Mouse (Mus musculus) heart, postnatal 36 days (tissue): ENCODE results near the gene Atp6v0a2. TPM values are rescaled to one million over a fixed set of nuclear protein-coding genes. Genes with fewer than 3 reads are reported as not detected.
"Not testable (repeated sequence)": the region's sequence is repeated elsewhere in the genome, so short reads cannot be mapped to it uniquely, and the experiment has no call there.

Experiments
- DNase-seq, 2 experiments: peaks; one replicate each; pipeline ENCODE4 v3.0.0; 2021 to 2022
- intact Hi-C: fragments of 180-260 bp; cut with DNase I; formaldehyde crosslinking; loops from one replicate; pipeline ENCODE4 v1.15.1; 2025
- total RNA-seq, 2 experiments: library from RNA; stranded (reverse); gene quantifications; 2 replicates each; pipeline ENCODE4 v1.2.3; 2021

The Atp6v0a2 gene
- total RNA-seq, 2 experiments from 2014 or later: 42.1 to 58.2 TPM

DNA sequence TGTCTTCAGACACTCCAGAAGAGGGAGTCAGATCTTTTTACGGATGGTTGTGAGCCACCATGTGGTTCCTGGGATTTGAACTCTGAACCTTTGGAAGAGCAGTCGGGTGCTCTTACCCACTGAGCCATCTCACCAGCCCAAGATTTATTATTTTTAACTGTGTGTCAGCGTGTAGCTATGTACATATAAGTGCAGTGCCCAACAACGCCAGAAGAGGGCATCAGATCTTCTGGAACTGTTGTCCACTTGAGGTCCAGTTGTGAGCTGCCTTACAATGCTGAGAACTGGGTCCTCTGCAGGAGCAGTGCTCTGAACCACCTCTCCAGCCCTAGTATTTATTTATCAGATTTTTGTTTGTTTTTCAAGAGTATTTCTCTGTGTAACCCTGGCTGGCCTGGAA, 6.7 kb downstream of the Atp6v0a2 start:
- intact Hi-C loops, DNase-seq: not testable (repeated sequence)

DNA sequence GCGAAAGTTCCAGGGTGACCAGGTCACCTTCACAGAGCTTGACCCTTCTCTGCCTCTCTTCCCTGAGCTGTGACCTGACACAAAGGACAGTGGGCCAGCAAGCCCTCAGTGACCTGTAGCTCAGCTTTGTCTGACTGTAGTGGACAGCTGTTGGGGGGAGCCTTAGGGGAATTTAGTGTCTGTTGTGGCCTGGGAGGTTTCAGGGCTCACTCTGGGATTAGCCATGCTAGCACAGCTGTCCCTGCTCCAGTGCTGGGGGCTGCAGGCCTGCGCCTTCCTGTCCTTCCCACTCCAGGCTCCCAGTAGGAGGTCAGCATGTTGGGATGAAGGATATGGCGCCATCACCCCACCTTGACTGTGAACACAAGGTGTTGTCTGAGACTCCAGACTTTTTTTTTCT, 7.8 kb downstream of the Atp6v0a2 start:
- no peak for DNase-seq
- intact Hi-C loops: no loop called here

DNA sequence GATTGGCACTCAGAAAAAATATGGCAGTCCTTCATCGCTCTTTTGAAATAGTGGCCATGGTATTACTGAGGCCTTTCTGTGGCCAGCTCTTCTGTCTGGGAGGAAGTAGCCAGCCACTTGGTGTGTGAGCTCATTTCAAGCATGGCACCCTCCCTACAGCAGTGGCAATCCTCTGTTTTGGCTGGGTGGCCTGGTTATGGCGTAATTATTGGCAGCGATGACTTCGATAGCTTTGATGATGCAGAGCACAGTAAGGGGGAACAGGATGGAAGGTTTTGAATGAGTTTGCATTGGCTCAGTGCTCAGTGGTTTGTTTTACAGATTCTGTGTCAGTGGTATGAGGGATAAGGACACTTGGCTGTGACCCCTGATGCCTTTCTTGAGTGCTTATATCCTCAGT, 8.3 kb downstream of the Atp6v0a2 start:
- intact Hi-C loops: no loop called here
- no peak for DNase-seq

DNA sequence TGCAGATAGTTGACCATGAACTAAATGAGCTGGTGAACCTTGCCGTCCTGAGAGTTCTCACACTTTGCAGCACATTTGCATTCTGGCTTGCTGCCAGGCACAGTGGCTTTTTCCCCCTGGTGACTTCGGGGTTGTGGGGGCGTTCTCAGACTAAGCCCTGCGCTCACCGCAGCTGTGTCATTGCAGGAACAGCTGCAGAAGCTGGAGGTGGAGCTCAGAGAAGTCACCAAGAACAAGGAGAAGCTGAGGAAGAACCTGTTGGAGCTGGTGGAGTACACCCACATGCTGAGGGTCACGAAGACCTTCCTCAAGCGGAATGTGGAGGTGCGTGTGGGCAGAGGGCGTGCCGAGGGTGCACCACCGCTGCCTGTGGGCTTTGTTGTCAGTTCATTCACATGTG, 8.9 kb downstream of the Atp6v0a2 start:
- intact Hi-C loops: no loop called here
- DNase-seq: no peak

DNA sequence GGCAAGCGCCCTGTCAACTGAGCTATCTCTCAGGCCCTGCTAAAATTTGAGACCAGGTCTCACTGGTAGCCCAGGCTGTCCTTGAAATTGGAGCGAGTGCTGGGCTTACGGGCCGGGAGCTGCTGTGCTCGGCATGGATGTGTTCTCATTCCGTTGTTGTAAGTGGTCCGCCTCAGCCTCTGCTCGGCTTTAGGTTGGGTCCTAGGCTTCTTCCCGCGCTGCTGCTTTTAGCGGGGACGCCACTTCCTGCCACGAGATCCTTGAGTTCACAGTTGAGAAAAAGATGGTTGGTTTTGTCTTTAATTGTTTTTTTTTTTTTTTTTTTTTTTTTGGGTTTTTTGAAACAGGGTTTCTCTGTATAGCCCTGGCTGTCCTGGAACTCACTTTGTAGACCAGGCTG, 9.5 kb downstream of the Atp6v0a2 start:
- intact Hi-C loops: no loop called here
- DNase-seq: no peak

DNA sequence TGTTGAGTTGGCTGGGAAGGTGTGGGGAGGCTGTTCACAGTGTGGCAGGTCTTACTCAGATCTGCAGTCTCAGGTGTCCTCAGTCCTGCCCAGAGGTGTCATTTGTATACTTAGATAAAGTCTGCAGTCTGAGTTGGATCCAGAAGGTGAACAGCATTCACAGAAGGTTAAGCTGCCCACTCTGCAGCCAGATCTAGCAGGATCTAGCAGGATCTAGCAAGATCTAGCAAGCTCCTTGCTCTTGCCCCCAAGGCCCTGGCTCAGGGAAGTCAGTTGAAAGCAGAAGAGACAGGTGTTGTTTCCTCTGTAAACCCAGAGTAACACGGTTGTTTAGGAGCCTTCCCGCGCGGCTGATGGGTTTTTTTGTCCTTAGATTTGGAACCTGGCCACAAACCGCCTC, 85.4 kb downstream of the Atp6v0a2 start:
- intact Hi-C loops: no loop called here
- no peak for DNase-seq

DNA sequence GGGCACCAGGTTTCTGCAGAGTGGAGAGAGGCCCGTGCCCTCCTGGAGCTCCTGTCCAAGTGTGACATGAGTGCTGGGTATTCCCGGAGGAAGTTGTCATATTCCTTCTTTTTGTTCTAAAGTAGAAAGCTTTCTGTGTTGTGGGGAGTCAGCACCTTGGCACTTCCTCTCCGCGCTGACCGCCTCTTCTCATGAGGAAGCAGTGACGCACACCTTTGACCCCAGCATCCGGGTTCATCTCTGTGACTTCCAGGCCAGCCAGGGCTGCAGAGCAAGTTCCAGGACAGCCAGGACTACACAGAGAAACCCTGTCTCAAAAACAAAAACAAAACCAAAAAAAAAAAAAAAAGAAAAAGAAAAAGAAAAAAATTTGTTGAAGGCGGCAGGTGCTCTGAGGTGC, 86.8 kb downstream of the Atp6v0a2 start:
- intact Hi-C loops: no loop called here
- peak; percentile 18 to 28 for DNase-seq

DNA sequence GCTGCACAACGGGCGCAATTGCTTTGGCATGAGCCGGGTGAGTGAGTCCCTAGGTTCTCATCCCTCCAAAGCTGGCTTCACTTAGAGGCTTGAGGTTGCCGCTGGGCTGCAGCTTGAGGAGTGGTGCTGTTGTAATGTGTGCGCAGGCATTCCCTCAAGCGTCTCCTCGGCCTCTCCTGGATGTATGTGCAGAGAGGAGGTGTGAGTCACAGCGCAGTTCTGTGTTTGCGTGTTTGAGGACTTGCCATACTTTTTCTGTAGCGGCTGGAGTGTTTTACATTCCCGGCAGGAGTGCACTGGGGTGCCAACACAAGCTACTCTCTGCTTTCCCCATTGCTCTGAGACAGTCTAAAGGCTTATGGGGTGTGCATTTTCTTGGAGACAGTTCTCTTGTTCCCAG, 89.6 kb downstream of the Atp6v0a2 start:
- no peak for DNase-seq
- intact Hi-C loops: no loop called here

DNA sequence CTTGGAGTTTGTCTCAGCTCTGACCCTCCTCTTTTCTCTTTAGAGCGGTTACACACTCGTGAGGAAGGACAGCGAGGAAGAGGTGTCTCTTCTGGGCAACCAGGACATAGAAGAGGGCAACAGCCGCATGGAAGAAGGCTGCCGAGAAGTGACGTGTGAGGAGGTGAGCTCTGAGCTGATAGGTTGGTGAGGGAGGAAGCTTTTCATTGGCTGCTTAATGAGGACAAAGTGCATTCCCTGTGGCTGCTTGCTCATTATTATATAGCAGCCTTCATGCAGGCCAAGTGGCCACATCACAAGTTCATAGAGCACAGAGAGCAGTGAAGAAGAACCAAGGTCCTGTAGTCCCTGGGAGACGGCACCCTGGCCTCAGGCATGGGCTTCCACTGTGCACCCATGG, 90.0 kb downstream of the Atp6v0a2 start:
- DNase-seq: no peak
- intact Hi-C loops: no loop called here

DNA sequence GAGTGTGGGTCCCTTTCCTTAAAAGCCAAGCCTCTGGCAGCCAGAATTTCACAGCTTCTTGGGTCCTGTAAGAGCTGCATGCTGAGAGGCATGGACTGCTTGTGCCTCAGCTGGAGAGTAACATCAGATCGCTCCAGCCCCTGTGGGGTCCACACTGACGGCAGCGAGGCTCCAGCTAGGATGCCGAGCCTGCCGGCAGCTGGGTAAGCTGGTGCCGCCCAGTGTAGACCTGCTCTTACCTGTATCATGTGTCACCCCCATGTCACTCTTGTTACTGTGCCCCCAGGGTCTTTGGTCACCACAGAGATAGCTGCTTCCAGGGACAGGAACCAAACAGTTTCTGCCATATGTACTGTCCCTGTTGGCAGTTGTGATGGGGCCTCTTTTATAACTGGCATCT, 94.7 kb downstream of the Atp6v0a2 start:
- intact Hi-C loops: no loop called here

DNA sequence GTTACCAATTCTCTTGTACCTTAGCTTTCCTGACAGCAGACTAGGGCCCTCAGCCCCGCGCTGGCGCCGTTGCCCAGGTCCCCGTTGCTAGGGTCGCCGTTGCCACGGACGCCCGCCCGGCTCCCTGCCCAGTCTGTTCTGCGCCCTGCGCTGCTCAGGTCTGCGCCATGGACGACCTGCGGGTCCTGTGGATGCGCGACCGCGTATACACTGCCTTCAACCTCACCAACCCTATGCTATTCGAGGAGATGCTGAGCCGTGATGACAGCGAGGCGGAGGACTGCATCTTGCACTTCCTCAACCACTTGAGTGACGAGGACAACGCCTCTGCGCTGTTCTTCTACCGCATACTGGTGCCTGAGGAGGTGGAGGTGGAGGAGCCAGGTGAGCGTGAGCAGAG, 96.6 kb downstream of the Atp6v0a2 start, which contains the start of gene Dnah10:
Gene Dnah10 (plus strand): TSS at position 89 of the 400 bp plus-strand sequence.
- intact Hi-C loops: no loop called here
- DNase-seq: no peak

More for the DNA sequence above, 94.7 kb downstream of the Atp6v0a2 start:
- DNase-seq: no peak

DNA sequence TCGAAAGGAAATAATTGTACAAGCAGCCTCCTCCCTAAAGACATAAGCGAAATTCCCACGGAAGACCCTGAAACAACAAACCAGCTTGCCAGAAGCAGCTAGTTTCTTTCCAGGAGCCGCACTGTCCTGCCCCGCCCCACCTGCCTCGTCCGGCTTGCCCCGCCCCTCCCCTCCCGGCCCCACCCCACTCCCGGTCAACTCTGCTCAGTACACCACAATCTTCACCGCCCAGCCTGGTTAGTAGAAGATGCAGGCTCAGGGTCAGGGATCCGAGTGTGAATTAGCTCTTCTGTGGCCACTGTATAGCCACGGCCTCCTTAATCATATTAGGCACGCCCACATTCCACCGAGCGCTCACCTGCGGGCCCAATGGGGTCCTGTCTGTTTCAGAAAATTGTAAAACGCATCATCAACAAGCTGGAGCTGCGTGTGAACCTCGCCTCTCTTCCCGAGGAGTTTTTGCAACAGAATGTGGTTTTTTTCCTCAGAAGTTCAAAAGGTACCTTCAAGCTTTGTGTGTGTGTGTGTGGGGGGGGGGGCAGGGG, 101.4 kb downstream of the Atp6v0a2 start:
- intact Hi-C loops: no loop called here
- no peak for DNase-seq

DNA sequence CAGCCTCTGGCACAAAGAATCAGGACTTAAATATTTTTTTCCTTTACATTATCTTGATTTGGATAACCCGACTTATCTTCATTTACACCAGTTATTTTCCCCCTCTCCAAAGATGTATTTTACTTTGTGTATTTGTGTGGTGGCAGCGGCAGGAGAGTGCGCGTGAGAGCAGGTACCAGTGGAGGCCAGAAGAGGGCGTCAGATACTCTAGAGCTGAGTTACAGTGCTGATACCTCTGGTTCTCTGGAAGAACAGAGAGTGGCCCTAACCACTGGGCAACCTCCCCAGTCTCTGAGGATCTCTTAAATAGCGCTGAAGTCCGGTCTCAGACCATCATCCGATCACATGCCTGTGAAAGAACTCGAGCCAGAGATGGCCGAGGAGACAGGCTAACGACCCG, 105.6 kb downstream of the Atp6v0a2 start:
- intact Hi-C loops: no loop called here
- no peak for DNase-seq

DNA sequence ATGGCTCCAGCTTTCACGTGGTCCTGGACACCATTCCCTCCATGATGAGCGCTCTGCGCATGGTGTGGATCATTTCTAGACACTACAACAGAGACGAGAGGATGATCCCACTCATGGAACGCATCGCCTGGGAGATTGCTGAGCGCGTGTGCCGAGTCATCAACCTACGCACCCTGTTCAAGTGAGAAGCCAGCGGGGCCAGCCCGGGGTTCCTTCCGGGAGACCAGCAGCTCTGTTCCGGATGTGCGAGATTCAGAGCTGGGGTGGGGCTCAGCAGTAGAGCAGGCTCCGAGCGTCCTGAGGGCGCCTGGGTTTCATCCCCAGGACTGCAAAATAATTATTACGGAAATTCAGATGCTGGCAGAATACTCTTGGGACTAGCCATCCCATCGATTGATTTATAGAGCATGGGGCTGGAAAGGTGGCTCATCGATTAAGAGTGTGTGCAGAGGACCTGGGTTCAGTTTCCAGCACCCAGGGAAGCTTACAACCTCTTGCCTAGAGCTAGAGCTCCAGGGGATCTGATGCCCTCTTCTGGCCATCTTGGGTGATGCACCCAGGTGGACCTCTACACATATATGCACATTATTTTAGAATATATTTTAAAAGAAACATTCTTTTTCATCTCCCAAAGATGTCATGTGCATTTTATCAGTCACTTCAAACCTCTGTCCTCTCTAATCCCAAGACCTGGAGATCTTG, 113.7 kb downstream of the Atp6v0a2 start:
- DNase-seq: no peak
- intact Hi-C loops: no loop called here

DNA sequence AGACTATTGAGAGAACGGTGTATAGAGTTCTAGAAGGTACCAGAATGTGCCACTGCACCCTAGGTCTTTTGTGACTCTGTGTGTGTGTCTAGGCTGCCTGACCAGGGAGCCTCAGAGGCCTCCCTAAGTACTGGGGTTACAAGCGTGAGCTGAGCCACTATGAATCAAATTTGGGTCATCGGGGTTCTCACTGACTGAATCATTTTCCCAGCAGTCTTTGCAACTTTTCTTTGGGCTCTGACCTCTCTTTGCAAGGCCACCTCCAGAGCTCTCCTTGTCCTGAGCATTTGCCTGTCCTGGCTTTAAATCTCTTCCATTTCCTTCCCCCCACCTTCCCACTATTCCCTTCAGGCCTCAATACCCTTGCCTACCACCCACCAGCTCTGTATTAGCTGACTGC, 115.5 kb downstream of the Atp6v0a2 start:
- DNase-seq: no peak
- intact Hi-C loops: no loop called here

DNA sequence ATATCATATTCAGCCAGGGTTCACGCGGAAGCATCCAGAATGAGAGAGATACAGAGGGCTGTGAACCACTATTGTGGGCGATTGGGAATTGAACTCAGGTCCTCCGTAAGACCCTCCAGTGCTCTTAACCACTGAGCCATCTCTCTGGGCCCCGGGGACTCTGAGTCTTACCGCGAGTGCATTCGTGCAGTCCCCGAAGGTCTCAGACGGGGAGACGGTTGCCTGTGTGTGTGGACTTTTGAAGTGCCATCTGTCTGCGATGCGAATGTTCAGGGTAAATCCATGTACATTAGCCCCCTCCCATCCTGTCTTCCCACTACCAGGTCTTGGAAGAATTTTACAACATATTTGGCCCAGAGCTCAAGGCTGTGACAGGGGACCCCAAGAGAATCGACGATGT, 117.8 kb downstream of the Atp6v0a2 start:
- no peak for DNase-seq
- intact Hi-C loops: no loop called here

DNA sequence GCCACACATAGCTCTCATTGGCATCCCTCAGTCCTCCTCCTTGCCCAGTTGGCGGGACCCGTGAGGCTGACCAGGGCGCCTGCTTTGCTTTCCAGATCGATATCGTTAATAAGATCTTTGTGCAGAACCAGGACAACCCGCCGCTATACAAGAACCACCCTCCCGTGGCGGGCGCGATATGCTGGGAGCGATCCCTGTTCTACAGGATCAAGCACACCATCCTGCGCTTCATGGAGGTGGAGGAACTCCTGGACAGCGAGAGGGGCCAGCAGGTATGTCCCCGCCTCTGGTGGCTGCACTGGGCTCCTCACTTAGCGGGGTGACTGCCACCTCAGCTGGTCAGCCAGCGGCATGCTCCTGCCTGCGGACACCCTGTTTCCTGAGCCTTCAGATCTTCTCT, 119.9 kb downstream of the Atp6v0a2 start:
- intact Hi-C loops: no loop called here

DNA sequence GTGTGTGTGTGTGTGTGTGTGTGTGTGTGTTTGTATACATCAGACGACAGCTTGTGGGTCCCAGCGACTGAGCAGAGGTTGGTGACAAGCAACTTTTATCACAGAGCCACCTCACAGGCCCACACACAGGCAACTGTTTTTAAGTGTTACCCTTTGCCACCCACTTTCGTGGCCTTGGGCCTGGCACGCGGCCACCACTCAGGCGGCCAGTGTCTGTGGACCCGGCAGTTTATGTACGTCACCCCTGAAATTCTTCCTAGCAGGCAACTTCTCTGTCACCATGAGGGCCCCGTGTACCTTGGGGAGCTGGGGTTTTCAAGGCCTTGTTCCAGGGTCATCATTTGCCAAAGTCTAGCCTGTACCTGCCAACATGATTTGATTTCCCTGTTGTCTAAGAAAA, 123.3 kb downstream of the Atp6v0a2 start:
- intact Hi-C loops: no loop called here
- DNase-seq: no peak

More for the DNA sequence above, 119.9 kb downstream of the Atp6v0a2 start:
- DNase-seq: no peak

DNA sequence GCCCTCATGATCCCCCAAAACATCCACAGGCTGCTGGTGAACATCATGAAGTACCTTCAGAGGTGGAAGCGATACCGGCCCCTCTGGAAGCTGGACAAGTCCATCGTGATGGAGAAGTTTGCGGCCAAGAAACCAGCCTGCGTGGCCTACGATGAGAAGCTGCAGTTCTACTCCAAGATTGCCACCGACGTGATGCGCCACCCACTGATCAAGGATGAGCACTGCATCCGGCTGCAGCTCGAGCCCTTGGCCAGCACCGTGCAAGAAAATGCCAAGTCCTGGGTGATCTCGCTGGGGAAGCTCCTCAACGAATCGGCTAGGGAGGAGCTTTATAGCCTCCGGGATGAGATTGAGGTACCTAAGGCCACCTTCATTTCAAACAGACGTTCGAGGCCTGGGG, 132.6 kb downstream of the Atp6v0a2 start:
- intact Hi-C loops: no loop called here
- DNase-seq: no peak

DNA sequence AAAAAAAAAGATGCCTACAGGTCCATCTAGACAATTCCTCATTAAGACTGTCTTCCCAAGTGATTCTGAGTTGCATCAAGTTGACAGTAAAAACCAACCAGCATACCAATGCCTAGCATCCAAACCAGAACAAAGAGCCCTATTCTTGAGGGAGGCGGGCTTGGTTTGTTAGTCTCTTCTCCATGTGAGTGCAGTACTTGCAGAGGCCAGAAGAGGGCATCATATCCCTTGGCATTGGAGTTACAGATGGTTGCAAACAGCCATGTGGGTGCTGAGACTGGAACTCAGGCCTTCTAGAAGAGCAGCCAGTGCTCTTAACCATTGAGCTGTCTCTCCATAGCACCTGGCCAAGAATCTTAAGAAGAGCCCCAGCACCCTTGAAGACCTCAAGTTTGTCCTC, 133.4 kb downstream of the Atp6v0a2 start:
- no peak for DNase-seq
- intact Hi-C loops: no loop called here
